Mouse (Mus musculus) ES-E14 (cell line): ENCODE results near the gene Acsf2. TPM values are rescaled to one million over a fixed set of nuclear protein-coding genes. Genes with fewer than 3 reads are reported as not detected.

ENCODE experiments used
- DNase-seq: peaks from one replicate; pipeline ENCODE4 v3.0.0-alpha.2; 2013; ENCODE audit warnings: low read depth, low spot score
- H3K27ac ChIP-seq: 2 replicates; pipeline ENCODE4 v1.5.1; 2012; ENCODE audit warnings: low read depth, mild to moderate bottlenecking, low read length, moderate library complexity, mixed read lengths; ENCODE audit not compliant: poor library complexity, insufficient read depth, severe bottlenecking
- H3K36me3 ChIP-seq: 2 replicates; pipeline ENCODE4 v1.6.1; 2012; ENCODE audit warnings: mild to moderate bottlenecking, low read length, moderate library complexity, mixed read lengths; ENCODE audit not compliant: control insufficient read depth, poor library complexity, insufficient read depth, severe bottlenecking
- H3K4me1 ChIP-seq, 2 experiments: fragments of 150-350 bp in 1 of 2; sonication (generic) in 1 of 2; 2 replicates each; pipeline ENCODE4 v1.6.1; 2012; ENCODE audit warnings: low read length in 2 of 2, mild to moderate bottlenecking in 1 of 2, mixed read lengths in 1 of 2; ENCODE audit not compliant: control insufficient read depth in 2 of 2, insufficient read depth in 2 of 2, poor library complexity in 1 of 2
- H3K4me3 ChIP-seq, 2 experiments: fragments of 150-350 bp in 1 of 2; sonication (generic) in 1 of 2; 2 replicates each; pipeline ENCODE4 v1.5.1; 2012; ENCODE audit warnings: low read length in 2 of 2, low read depth in 1 of 2, mild to moderate bottlenecking in 1 of 2, mixed read lengths in 1 of 2; ENCODE audit not compliant: insufficient read depth in 1 of 2, poor library complexity in 1 of 2, severe bottlenecking in 1 of 2
- H3K9ac ChIP-seq: 2 replicates; pipeline ENCODE4 v1.6.1; 2012; ENCODE audit warnings: low read depth, mild to moderate bottlenecking, low read length, mixed read lengths; ENCODE audit not compliant: poor library complexity, insufficient read depth, severe bottlenecking
- H3K9me3 ChIP-seq: fragments of 150-350 bp; sonication (generic); 2 replicates; pipeline ENCODE4 v1.6.1; 2012; ENCODE audit warnings: low read depth, mild to moderate bottlenecking, low read length; ENCODE audit not compliant: control insufficient read depth, insufficient read depth
- CHD2 ChIP-seq: IDR thresholded peaks from 2 replicates; pipeline ENCODE4 v1.6.1; 2014; ENCODE audit warnings: mild to moderate bottlenecking, low read depth, low read length, inconsistent platforms
- HCFC1 ChIP-seq: IDR thresholded peaks from 2 replicates; pipeline ENCODE4 v1.6.1; 2012; ENCODE audit warnings: low read length, inconsistent platforms, borderline replicate concordance; ENCODE audit not compliant: insufficient read depth
- MAFK ChIP-seq: IDR thresholded peaks from 2 replicates; pipeline ENCODE4 v1.6.1; 2014; ENCODE audit warnings: mild to moderate bottlenecking, low read depth, low read length, inconsistent platforms; ENCODE audit not compliant: insufficient read depth
- ZC3H11A ChIP-seq: IDR thresholded peaks from 2 replicates; pipeline ENCODE4 v1.6.1; 2012; ENCODE audit warnings: low read depth, mild to moderate bottlenecking, inconsistent platforms, low read length, borderline replicate concordance
- ZNF384 ChIP-seq: IDR thresholded peaks from 2 replicates; pipeline ENCODE4 v1.6.1; 2012; ENCODE audit warnings: low read depth, low read length, inconsistent platforms
- in situ Hi-C, 2 experiments: fragments of 600-800 bp; cut with MboI; formaldehyde crosslinking; loops; one replicate each; pipeline ENCODE4 v1.15.1; 2025; ENCODE audit warnings: low sequenced_read_pairs in 2 of 2, inconsistent platforms in 1 of 2; ENCODE audit not compliant: unreplicated experiment in 2 of 2
- total RNA-seq: library from RNA; depleted of rRNA; stranded (reverse); fragments of 300-350 nt; gene quantifications from 2 replicates; pipeline ENCODE4 v1.2.3, GENCODE M21; 2012; rRNA removed

Gene Acsf2
- total RNA-seq, 1 experiment: 7.4 TPM

DNA sequence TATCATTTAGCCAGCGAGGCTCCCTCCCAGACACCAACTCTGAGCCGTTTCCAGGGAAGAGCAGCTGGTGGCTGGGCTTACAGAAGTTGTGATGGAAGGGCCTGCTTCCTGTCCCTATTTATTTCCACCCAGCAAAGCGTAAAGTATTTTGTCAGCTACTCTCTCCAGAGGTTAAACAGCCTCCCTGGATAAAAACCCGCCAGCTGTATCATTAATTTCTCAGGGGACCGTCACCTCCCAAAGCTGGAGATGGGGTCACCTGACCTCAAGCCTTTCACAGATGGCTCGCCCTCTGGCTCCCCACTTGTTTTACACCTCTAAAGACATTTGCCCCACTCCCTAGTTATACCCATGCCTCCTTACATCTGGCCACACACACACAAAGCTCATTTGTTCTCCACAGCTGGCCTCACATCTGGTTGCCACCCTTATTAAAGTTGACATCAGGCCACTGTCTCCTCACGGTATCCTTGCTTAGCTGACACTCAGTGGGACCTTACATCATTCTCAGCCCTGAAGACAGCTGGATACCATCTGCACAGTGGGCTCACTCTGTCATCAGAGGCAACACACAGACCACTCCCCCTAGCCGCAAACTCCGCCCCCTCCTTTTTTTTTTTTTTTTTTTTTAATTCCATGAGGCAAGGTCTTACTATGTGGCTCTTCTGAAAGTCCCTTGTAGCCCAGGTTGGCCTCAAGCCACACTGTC lies 75.3 kb downstream of the Acsf2 start:
- H3K4me1 ChIP-seq: peaks cover 0 to 2% of the 10 kb centered on the region in 2 experiments; a peak in 1 of 4 replicates
- H3K9me3 ChIP-seq: no peaks in the 10 kb centered on the region
- H3K9ac ChIP-seq: no peak overlapping the region
- in situ Hi-C loops: no loop called here
- TF ChIP-seq ZNF384 (peak; percentile 93), CHD2 (no peak)
- H3K27ac ChIP-seq: no peak overlapping the region
- DNase-seq: no peak
- H3K36me3 ChIP-seq: no peaks in the 10 kb centered on the region
- H3K4me3 ChIP-seq: no peak overlapping the region

- in situ Hi-C loops: no loop called here
- Histone ChIP-seq H3K27ac (no peak within 1 kb of the TSS), H3K4me3 (peak within 1 kb of the TSS; percentile 59 to 91), H3K4me1 (peaks cover 0 to 5% of the 10 kb centered on the region in 2 experiments; a peak in 1 of 4 replicates), H3K9me3 (no peaks in the 10 kb centered on the region), H3K9ac (peak within 1 kb of the TSS; percentile 45; the same call in 1 of the 2 replicates), H3K36me3 (no peaks in the 10 kb centered on the region)
- TF ChIP-seq CHD2 (no peak), HCFC1 (no peak), MAFK (no peak), ZC3H11A (no peak), ZNF384 (no peak)
- DNase-seq: peak; percentile 34
Observed at GRCm38 (mm10) chr11:94521219-94521843, 80.3 kb downstream of the Acsf2 start, which contains the start of gene Mycbpap. Mycbpap (minus strand) TSS chr11:94521742.

GRCm38 (mm10) chr11:94513452-94513851 lies 88.2 kb downstream of the Acsf2 start:
- H3K36me3 ChIP-seq: no peaks in the 10 kb centered on the region
- H3K9me3 ChIP-seq: no peaks in the 10 kb centered on the region
- no peak overlapping the region for H3K27ac ChIP-seq
- no peak overlapping the region for H3K9ac ChIP-seq
- TF ChIP-seq CHD2: no peak
- TF ChIP-seq MAFK: no peak
- no peak for TF ChIP-seq HCFC1
- TF ChIP-seq ZNF384: no peak
- no peak for TF ChIP-seq ZC3H11A
- H3K4me3 ChIP-seq: no peak overlapping the region
- no peaks in the 10 kb centered on the region for H3K4me1 ChIP-seq
- DNase-seq: no peak
- in situ Hi-C loops: no loop called here

- Histone ChIP-seq H3K27ac (no peak overlapping the region), H3K9me3 (no peaks in the 10 kb centered on the region), H3K9ac (no peak overlapping the region), H3K36me3 (no peaks in the 10 kb centered on the region), H3K4me3 (no peak overlapping the region), H3K4me1 (no peaks in the 10 kb centered on the region)
- in situ Hi-C loops: no loop called here
- TF ChIP-seq HCFC1: no peak
- TF ChIP-seq CHD2: no peak
- TF ChIP-seq ZNF384: no peak
- no peak for TF ChIP-seq ZC3H11A
- TF ChIP-seq MAFK: no peak
- no peak for DNase-seq
Observed at GRCm38 (mm10) chr11:94508976-94509375, 92.7 kb downstream of the Acsf2 start.

Other genes starting within 250 kb of the Acsf2 start
- gene Abcc3, start 208.9 kb downstream of the Acsf2 start, total RNA-seq: 0.79 and 1.5 TPM in 2 replicates
- gene Cacna1g, start 127.7 kb downstream of the Acsf2 start, total RNA-seq: 1.6 and 2.2 TPM in 2 replicates
- gene Spata20, start 115.7 kb downstream of the Acsf2 start, total RNA-seq: 0.26 and 0.71 TPM in 2 replicates
- 0.48 and 1.7 TPM in 2 replicates for gene Epn3, start 101.9 kb downstream of the Acsf2 start, total RNA-seq
- 0.45 and 0.48 TPM in 2 replicates for gene Mycbpap, start 80.1 kb downstream of the Acsf2 start, total RNA-seq
- gene Rsad1, start 52.6 kb downstream of the Acsf2 start, total RNA-seq: 2.1 and 2.4 TPM in 2 replicates
- gene Chad, start 36.8 kb downstream of the Acsf2 start, total RNA-seq: 0.11 TPM in 1 of 2 replicates, not detected in the other
- gene Lrrc59, start 27.9 kb upstream of the Acsf2 start, total RNA-seq: 215 and 282 TPM in 2 replicates
- 37.2 and 56.3 TPM in 2 replicates for gene Mrpl27, start 51.9 kb upstream of the Acsf2 start, total RNA-seq
- 46.1 and 57.3 TPM in 2 replicates for gene Eme1, start 52.1 kb upstream of the Acsf2 start, total RNA-seq
- gene Xylt2, start 75.6 kb upstream of the Acsf2 start, total RNA-seq: 58.0 and 91.2 TPM in 2 replicates
- gene Gm11541, start 102.6 kb upstream of the Acsf2 start, total RNA-seq: 0.18 TPM in 1 of 2 replicates, not detected in the other
- 0.32 and 0.54 TPM in 2 replicates for gene Cdc34b, start 139.9 kb upstream of the Acsf2 start, total RNA-seq
- 19.8 and 27.1 TPM in 2 replicates for gene Tmem92, start 180.8 kb upstream of the Acsf2 start, total RNA-seq